In genomic region chr6:22198603-22199002, GRCm38 (mm10) we compare ENCODE assay signal across 13 mouse cellular contexts.
"Had no signal": no experiment of that assay in that cellular context is flagged by ENCODE, and none has a peak within 500 bp of the region (broad histone marks: within the 10 kb centered on the region; RNA-seq: fewer than 3 reads in every experiment).

No protein-coding gene starts in this region.

- H3K4me1 ChIP-seq: midbrain, embryonic 10.5 days; midbrain, embryonic 12.5 days; neural tube, embryonic 12.5 days; stomach, embryonic 15.5 days had no signal

- DNase-seq: lung, adult 18-20 months; lung, embryonic 14.5 days; lung, postnatal 10 days; lung, postnatal 4 days; midbrain, embryonic 14.5 days; right cerebral cortex, postnatal 14 days; thymus, adult 2 months; thymus, postnatal 25 days; thymus, postnatal 4 days had no signal

- H3K9ac ChIP-seq: lung, embryonic 14.5 days; midbrain, embryonic 12.5 days; neural tube, embryonic 12.5 days; stomach, embryonic 15.5 days had no signal

- H3K4me2 ChIP-seq: lung, embryonic 14.5 days; midbrain, embryonic 12.5 days; neural tube, embryonic 12.5 days; stomach, embryonic 15.5 days had no signal

- H3K36me3 ChIP-seq: midbrain, embryonic 10.5 days; midbrain, embryonic 12.5 days; neural tube, embryonic 12.5 days; stomach, embryonic 15.5 days had no signal

- H3K9me3 ChIP-seq: midbrain, embryonic 10.5 days; midbrain, embryonic 12.5 days; neural tube, embryonic 12.5 days; stomach, embryonic 15.5 days had no signal

- H3K27me3 ChIP-seq: midbrain, embryonic 12.5 days; neural tube, embryonic 12.5 days; stomach, embryonic 15.5 days had no signal

- H3K4me3 ChIP-seq: midbrain, embryonic 10.5 days; midbrain, embryonic 12.5 days; neural tube, embryonic 12.5 days; stomach, embryonic 15.5 days had no signal

- H3K27ac ChIP-seq: midbrain, embryonic 10.5 days; midbrain, embryonic 12.5 days; neural tube, embryonic 12.5 days; stomach, embryonic 15.5 days had no signal
